Mouse (Mus musculus) liver, adult (tissue): Measurements from ENCODE around the gene Lyl1.

Experiments used
- GATA4 ChIP-seq: IDR thresholded peaks from 2 replicates; pipeline ENCODE4 v1.6.1; 2014; ENCODE audit warnings: mild to moderate bottlenecking, low read length; ENCODE audit not compliant: insufficient replicate concordance

Lyl1 gene

DNA sequence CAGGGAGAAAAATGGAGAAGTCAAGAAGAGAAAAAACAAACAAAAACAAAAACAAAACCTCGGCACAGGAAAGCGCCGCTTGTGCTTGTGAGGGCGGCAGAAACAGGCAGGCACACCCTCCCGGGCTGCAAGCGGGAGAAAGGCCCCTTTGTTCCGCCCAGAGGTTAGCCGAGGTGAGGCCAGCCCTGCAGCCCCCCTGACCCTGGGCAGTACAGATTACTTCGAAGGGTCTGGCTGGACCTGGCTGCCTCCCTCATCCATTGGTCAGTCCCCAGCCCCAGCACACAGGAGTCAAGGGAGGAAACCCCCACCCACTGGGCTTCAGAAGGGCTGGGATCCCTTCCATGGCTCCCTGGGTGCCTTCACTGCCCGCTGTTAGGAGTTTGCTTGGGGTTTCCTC lies 37.0 kb downstream of the Lyl1 start:
- no peak for TF ChIP-seq GATA4

- no peak for TF ChIP-seq GATA4
These were observed 37.6 kb downstream of the Lyl1 start for GRCm38 (mm10) chr8:84738715-84739400.

- no peak for TF ChIP-seq GATA4
These were observed 38.1 kb downstream of the Lyl1 start for GRCm38 (mm10) chr8:84739401-84739742.

GRCm38 (mm10) chr8:84740895-84741843 lies 39.9 kb downstream of the Lyl1 start:
- no peak for TF ChIP-seq GATA4

DNA sequence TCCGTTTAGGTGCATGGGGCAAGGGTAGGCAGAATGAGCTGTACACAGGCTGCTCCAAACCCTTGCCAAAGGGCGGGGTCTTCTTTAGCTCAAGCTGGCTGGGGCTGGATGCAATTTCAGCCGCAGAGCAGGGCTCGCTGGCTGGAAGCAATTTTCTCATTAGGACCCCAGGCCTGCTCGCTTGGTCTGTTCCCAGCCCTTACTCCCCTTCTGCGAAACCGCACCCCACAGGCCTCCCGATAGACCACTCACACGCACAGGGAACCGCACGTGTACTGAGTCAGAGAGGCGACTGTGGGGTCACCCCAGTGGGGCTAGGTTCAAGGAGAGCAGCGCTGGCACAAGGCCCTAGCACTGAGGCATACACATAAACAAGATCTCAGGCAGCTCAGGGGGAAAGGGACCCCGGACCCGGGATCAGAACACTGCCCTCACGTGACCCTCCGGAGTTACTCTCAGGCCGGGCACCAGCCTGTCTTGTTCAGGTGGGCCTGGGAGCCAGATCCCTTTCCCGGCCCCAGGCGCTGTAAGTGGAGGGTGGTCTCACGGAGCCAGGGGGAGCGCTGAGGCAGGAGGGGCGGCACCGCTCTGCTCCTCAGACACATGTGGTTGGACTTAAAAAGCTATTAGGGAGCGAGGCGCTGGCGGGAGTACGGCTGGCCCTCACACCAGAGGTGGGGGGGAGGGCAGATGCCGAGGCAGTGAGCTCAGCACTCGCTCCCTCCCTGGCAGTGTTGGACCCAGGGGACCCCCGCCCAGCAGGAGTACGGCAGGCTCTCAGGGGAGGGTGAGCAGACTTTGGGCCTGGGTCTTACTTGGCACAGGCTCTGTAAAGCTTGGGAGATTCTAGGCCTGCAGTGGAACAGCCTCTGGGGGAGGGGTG lies 41.2 kb downstream of the Lyl1 start:
- no peak for TF ChIP-seq GATA4

GRCm38 (mm10) chr8:84743054-84743415 lies 41.8 kb downstream of the Lyl1 start:
- no peak for TF ChIP-seq GATA4

DNA sequence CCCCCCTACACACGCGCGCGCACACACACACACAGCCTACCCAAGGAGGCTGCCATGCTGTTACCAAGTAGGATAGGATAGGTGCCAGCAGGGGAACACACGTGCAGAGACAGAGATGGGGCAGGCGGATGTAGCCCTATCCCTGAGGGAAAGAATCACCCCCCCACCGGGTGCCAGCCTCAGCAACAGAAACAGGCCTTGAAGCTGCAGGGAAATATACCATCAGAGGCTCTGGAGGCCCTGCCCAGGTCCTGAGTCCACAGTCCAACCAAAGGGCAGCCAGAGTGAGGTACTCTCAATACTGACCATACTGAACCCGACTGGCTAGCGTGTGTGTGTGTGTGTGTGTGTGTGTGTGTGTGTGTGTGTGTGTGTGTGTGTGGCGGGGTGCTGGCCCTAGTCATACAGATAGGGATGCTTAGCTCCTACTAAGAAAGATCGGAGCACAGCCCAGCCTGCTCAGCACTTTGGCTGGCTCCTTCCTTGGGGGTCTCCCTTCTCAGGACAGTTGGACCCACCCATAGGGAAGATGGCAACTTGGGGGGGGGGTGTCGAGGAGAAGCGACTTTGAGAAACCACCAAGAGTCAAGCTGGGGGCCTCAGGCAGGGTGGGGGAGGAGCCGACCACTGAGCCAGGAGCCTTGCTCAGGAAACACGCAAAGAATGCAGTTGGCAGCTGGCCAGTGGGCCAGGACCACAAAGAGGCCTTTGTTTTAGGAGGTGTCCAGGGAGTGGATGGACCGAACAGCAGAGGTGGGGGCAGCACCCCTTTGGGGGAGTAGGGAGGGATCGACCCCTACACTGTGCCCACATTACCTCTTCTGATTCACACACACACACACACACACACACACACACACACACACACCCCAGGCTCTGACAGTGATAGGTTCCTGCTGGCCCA lies 42.5 kb downstream of the Lyl1 start:
- TF ChIP-seq GATA4, result no peak

DNA sequence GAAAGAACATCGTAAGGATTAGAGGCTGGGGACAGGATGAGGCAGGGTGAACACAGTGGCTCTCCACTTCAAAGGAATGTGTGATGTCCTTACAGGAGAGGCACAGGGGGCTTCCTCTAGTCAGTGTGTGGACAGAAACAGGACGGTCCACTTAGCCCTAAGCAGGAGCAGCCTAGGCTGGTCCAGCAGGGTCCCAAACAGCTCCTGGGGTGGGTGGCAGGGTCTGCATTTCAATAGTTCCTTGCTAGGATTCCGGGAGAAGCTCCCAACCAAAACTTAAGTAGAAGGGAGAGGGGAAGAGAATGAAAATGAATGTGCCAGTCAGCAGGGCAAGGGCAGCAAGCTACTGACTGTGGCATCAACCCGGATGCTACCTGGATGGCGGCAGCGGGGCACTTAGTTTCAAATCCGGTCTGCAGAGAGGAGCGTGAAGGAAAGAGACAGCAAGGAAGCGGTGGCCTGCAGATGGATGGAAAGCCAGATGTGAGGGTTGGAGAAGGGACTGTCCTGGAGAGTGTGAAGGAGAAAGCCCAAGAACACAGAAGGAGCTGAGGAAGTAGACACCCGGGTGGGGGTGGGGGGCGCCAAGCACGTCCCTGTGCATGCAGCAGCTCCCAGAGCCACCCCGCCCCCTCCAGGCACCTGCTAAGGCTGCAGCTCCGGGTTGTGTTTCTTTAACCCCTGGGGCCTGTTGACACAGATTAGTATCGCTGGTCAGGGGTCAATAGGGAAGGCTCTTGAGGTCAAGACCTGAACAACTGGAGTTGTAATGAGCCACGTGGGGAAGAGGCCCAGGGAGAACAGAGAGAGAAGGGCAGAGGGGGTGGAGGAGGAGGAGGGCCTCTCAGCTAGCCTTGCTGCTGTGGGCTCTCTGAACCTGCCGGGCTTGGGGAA lies 44.0 kb downstream of the Lyl1 start:
- peak; percentile 57; the same call in 1 of the 2 replicates for TF ChIP-seq GATA4

- TF ChIP-seq GATA4, result no peak
These were observed 48.3 kb downstream of the Lyl1 start for GRCm38 (mm10) chr8:84749519-84749918.

DNA sequence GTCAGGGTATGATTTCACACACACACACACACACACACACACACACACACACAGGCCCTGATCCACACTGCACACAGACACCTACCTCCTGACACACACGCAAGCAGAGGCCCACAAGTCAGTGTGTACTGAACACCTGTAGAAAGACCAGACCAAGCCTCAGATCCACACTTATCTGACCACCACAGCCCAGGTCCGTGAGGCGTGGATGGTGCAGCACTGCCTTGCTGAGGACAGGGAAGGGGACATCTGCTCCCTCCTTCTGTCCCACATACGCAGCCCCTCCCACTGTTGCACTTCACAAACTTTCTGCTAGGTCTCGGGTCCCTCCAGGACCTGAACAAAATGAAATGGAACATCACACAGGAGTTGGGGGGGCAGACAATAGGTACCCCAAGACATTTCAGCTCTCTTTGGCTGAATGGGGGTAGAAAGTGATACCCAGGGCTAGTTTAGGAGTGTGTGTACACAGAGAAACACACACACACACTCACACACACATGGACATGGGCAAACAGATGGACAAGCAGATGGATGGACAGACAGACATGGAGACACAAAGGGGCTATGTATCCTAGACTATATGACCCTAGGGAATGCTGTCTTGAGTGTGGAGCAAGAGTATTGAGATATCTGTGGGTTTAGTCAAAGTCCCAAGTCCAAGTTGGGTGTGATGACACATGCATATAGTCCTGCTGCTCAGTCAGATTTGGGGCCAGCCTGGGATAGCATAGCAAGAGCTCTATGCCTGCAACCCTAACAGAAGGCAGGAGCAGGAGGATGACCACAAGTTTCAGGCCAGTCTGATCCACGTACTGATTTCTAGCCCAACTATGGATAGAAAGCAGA lies 51.7 kb downstream of the Lyl1 start:
- no peak for TF ChIP-seq GATA4
